Mouse (Mus musculus): Measurements from ENCODE around the gene Kcnj3. TPM values are rescaled to one million over a fixed set of nuclear protein-coding genes. Genes with fewer than 3 reads are reported as not detected.

Gene Kcnj3
- total and polyA plus RNA-seq, 2 experiments from 2014 or later = 8.8 to 19.7 TPM

- Histone ChIP-seq H3K9ac (replicated peaks; ENCODE audit: low read depth, low read length) (no peak overlapping the region), H3K9me3 (replicated peaks; ENCODE audit: control insufficient read depth, low read length) (no peaks in the 10 kb centered on the region), H3K4me2 (ENCODE audit: low read depth, low read length) (no peak overlapping the region), H3K36me3 (replicated peaks; ENCODE audit: control insufficient read depth, insufficient read depth, low read length) (no peaks in the 10 kb centered on the region), H3K27me3 (ENCODE audit: control insufficient read depth, insufficient read depth, low read length) (no peaks in the 10 kb centered on the region), H3K4me3 (ENCODE audit: low read depth, low read length) (no peak overlapping the region), H3K27ac (ENCODE audit: low read depth) (no peak overlapping the region), H3K4me1 (ENCODE audit: control insufficient read depth, insufficient read depth) (no peaks in the 10 kb centered on the region)
- no peak for TF ChIP-seq CTCF (IDR thresholded peaks at IDR 0.05; ENCODE audit: low read depth)
- TF ChIP-seq EP300 (IDR thresholded peaks at IDR 0.05; ENCODE audit: low read depth) = no peak
- no peak for DNase-seq (ENCODE audit: low spot score)
- no peak for ATAC-seq (ENCODE audit: insufficient read depth, low read depth)
Measured at GRCm38 (mm10) chr2:55517297-55517696, 81.5 kb downstream of the Kcnj3 start.

GRCm38 (mm10) chr2:55532738-55533491 is 97.1 kb downstream of the Kcnj3 start:
- no peak for ATAC-seq (ENCODE audit: insufficient read depth, low read depth)

GRCm38 (mm10) chr2:55534946-55535345 is 99.2 kb downstream of the Kcnj3 start:
- 55% methylated on average over 2 of the region's 2 CpGs for WGBS
- H3K9ac ChIP-seq (replicated peaks; ENCODE audit: low read depth, low read length) = no peak overlapping the region
- H3K4me3 ChIP-seq (ENCODE audit: low read depth, low read length) = no peak overlapping the region
- H3K27me3 ChIP-seq (ENCODE audit: control insufficient read depth, insufficient read depth, low read length) = no peaks in the 10 kb centered on the region
- ATAC-seq (ENCODE audit: insufficient read depth, low read depth) (no peak), DNase-seq (ENCODE audit: low spot score) (no peak)
- no peaks in the 10 kb centered on the region for H3K36me3 ChIP-seq (replicated peaks; ENCODE audit: control insufficient read depth, insufficient read depth, low read length)
- H3K27ac ChIP-seq (ENCODE audit: low read depth) = no peak overlapping the region
- H3K4me1 ChIP-seq (ENCODE audit: control insufficient read depth, insufficient read depth) = no peaks in the 10 kb centered on the region
- TF ChIP-seq CTCF (IDR thresholded peaks at IDR 0.05; ENCODE audit: low read depth) = no peak
- no peak for TF ChIP-seq EP300 (IDR thresholded peaks at IDR 0.05; ENCODE audit: low read depth)
- H3K4me2 ChIP-seq (ENCODE audit: low read depth, low read length) = no peak overlapping the region
- H3K9me3 ChIP-seq (replicated peaks; ENCODE audit: control insufficient read depth, low read length) = no peaks in the 10 kb centered on the region

More at GRCm38 (mm10) chr2:55532738-55533491, 97.1 kb downstream of the Kcnj3 start:
- Histone ChIP-seq H3K4me1 (ENCODE audit: control insufficient read depth, insufficient read depth) (no peaks in the 10 kb centered on the region), H3K4me2 (ENCODE audit: low read depth, low read length) (no peak overlapping the region), H3K9ac (replicated peaks; ENCODE audit: low read depth, low read length) (no peak overlapping the region), H3K27me3 (ENCODE audit: control insufficient read depth, insufficient read depth, low read length) (no peaks in the 10 kb centered on the region), H3K36me3 (replicated peaks; ENCODE audit: control insufficient read depth, insufficient read depth, low read length) (no peaks in the 10 kb centered on the region), H3K4me3 (ENCODE audit: low read depth, low read length) (no peak overlapping the region), H3K27ac (ENCODE audit: low read depth) (no peak overlapping the region), H3K9me3 (replicated peaks; ENCODE audit: control insufficient read depth, low read length) (no peaks in the 10 kb centered on the region)
- 71% methylated on average over 8 of the region's 8 CpGs for WGBS
- TF ChIP-seq EP300 (IDR thresholded peaks at IDR 0.05; ENCODE audit: low read depth) (no peak), CTCF (IDR thresholded peaks at IDR 0.05; ENCODE audit: low read depth) (no peak)
- no peak for DNase-seq (ENCODE audit: low spot score)

- Histone ChIP-seq H3K27ac (ENCODE audit: low read depth) (no peak overlapping the region), H3K4me1 (ENCODE audit: control insufficient read depth, insufficient read depth) (no peaks in the 10 kb centered on the region), H3K36me3 (replicated peaks; ENCODE audit: control insufficient read depth, insufficient read depth, low read length) (no peaks in the 10 kb centered on the region), H3K4me2 (ENCODE audit: low read depth, low read length) (no peak overlapping the region), H3K9ac (replicated peaks; ENCODE audit: low read depth, low read length) (no peak overlapping the region), H3K27me3 (ENCODE audit: control insufficient read depth, insufficient read depth, low read length) (no peaks in the 10 kb centered on the region), H3K9me3 (replicated peaks; ENCODE audit: control insufficient read depth, low read length) (no peaks in the 10 kb centered on the region), H3K4me3 (ENCODE audit: low read depth, low read length) (no peak overlapping the region)
- no peak for DNase-seq (ENCODE audit: low spot score)
- ATAC-seq (ENCODE audit: insufficient read depth, low read depth) = no peak
- 56% methylated on average over 1 of the region's 1 CpGs for WGBS
- TF ChIP-seq CTCF (IDR thresholded peaks at IDR 0.05; ENCODE audit: low read depth) = no peak
- TF ChIP-seq EP300 (IDR thresholded peaks at IDR 0.05; ENCODE audit: low read depth) = no peak
Measured at GRCm38 (mm10) chr2:55535482-55535881, 99.7 kb downstream of the Kcnj3 start.

DNA sequence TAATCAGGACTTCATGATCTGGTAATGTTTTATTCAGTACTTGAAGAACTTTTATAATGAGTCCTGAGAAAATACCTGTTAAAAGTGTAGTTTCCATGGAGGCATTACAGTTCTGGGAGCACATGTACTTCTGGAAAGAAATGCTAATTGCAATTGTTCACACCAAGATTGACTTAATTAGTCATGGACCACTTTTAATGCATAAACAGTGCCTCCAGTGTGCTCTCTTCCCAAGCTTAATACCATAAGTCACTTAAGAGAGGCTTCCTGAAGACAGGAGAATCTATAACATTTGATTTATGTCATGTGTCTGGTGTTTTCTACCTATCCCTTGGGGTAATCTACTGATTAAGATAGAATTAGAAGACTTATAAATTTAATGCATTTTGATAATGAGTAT is 111.8 kb downstream of the Kcnj3 start:
- no peak for DNase-seq (ENCODE audit: low spot score)
- no peak overlapping the region for H3K27ac ChIP-seq (ENCODE audit: low read depth)
- H3K4me1 ChIP-seq (ENCODE audit: control insufficient read depth, insufficient read depth) = no peaks in the 10 kb centered on the region
- H3K4me2 ChIP-seq (ENCODE audit: low read depth, low read length) = no peak overlapping the region
- H3K27me3 ChIP-seq (ENCODE audit: control insufficient read depth, insufficient read depth, low read length) = no peaks in the 10 kb centered on the region
- no peak overlapping the region for H3K4me3 ChIP-seq (ENCODE audit: low read depth, low read length)
- TF ChIP-seq EP300 (IDR thresholded peaks at IDR 0.05; ENCODE audit: low read depth) (no peak), CTCF (IDR thresholded peaks at IDR 0.05; ENCODE audit: low read depth) (no peak)
- no peaks in the 10 kb centered on the region for H3K9me3 ChIP-seq (replicated peaks; ENCODE audit: control insufficient read depth, low read length)
- no peak for ATAC-seq (ENCODE audit: insufficient read depth, low read depth)
- no peak overlapping the region for H3K9ac ChIP-seq (replicated peaks; ENCODE audit: low read depth, low read length)
- H3K36me3 ChIP-seq (replicated peaks; ENCODE audit: control insufficient read depth, insufficient read depth, low read length) = no peaks in the 10 kb centered on the region

Data from heart, postnatal 0 days (tissue).